Mouse (Mus musculus): ENCODE data around the gene Aurkb.
A peak's percentile ranks its signal among the peaks of the same experiment; 100 is the strongest.

The Aurkb gene

DNA sequence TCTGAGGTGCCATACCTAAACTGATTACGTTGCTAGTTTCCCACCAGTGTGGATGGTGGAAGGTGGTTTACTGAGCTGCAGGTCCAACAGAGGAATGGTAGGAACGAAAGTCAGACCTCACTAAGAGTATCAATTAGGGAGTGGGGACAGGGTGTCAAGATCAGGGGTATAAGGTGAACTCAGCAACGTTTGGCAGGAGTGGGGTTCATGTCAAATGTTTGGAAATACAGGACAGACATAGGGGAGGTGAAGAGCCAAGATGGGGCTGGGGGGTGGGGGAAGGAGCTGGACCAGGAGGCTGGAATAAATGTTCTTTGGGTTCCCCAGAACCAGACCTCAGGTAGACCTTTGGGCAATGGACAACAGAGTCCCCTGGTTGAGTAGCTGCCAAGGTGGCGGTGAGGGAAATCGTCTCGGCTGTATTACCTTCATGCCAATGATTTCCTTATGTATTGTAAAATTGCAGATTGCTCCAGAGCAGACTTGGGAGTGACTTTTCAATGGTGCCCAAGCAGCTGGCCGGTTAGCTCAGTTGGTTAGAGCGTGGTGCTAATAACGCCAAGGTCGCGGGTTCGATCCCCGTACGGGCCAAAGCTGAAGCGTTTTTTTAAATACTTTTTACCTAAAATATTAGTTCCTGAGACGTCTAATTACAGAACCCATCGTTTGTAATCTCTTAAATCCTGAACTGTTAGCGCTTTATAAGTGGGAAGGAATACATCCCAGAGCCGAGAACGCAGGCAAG is 8.8 kb upstream of the Aurkb start:
- peak; percentile 82 for DNase-seq (ENCODE audit: low read depth, low spot score)

DNA sequence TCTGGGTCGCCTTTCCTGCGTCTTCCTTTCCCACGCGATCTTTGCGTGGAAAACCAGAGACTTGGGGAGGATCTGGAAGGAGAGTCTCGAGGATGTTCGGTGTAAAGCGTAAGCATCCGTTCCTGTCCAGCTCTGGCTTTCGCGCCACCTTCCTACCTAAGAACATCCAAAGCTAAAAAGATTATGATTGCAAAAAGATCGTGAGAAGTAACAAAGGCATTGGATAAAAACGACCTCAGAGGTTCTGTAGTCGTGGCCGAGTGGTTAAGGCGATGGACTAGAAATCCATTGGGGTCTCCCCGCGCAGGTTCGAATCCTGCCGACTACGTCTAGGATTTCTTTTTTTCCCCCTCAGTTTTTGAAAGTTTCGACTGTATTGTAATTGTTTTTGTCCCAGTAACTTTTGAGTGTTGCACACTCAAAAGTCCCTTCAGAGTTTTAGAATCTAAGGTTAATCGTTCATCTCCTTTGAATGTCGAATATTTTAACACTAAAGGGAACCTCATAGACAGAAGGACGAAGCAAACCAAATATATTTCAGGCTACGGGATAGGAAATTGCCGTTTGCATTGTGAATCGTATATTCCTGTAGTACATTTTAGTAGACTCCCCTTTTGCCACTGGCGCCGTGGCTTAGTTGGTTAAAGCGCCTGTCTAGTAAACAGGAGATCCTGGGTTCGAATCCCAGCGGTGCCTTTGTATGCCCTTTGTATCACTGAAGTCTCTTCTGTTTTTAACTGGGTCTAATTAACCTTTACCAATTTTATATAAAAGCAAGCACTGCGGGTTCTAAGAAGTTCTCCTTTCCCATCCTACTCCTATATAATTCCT is 8.0 kb upstream of the Aurkb start:
- peak; percentile 79 for DNase-seq (ENCODE audit: low read depth, low spot score)

DNA sequence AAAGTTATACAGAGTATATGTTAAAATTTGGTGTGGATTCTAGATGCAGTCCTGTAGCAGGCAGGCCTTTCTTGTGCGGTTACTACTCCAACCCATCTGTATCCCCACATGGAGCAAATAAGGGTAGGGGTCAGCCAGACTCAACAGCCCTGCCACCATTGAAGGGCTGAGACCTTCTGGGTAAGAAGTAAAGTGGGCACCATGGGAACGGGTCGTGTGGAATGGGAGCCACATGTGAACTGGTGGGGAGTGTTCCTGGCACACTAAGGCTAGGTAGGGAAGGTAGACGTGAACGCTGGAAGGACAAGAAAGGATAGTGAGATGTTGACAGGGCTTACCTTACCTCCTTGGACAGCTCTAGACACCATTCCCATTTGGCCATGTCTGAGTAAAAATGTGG is 7.3 kb upstream of the Aurkb start:
- no peak for DNase-seq (ENCODE audit: low read depth, low spot score)

DNA sequence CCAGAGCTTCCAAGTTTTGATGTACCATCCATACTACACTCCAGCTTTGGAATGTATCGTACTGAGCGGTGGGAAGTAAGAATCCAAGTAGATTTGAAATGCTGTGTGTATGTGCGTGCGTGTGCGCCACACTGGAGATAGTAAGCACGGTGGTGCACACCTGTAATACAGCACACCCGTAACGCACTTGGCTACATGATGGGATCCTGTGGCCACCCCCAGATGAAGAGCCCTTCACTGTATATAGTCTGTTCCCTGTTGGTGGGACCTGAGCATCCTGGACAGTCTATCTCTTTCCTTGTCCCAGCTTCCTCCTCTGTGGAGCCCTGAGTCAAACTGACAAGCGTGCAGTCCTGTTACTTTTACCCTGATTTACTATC is 938 bp downstream of the Aurkb start:
- DNase-seq (ENCODE audit: low read depth, low spot score), result no peak

DNA sequence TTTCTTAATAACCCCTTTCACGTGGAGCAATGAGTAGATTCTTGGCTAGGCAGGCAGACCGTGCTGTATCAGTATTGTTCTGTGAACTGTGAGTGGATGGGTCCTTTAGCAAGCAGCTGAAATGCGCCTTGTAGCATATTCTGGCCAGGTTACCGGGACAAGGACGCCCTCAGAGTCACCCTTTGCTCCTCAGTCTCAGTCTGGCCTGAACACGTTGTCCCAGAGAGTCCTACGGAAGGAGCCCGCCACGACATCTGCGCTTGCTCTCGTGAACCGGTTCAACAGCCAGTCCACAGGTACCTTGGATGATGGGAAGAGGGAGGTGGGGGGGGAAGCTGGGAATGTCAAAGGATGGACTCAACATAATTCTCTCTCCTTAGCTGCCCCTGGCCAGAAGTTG is 2.1 kb downstream of the Aurkb start:
- no peak for DNase-seq (ENCODE audit: low read depth, low spot score)

DNA sequence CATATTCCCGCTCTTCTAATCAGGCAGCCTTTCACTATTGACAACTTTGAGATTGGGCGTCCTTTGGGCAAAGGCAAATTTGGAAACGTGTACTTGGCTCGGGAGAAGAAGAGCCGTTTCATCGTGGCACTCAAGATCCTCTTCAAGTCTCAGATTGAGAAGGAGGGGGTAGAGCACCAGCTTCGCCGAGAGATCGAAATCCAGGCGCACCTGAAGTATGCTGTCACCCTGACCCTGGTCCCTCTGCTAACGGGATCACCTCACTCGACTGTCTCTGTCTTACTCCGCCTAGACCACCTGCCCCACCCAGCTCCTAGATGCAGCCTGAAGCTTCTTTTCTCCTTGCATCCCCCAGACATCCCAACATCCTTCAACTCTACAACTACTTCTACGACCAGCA is 2.7 kb downstream of the Aurkb start:
- no peak for DNase-seq (ENCODE audit: low read depth, low spot score)

DNA sequence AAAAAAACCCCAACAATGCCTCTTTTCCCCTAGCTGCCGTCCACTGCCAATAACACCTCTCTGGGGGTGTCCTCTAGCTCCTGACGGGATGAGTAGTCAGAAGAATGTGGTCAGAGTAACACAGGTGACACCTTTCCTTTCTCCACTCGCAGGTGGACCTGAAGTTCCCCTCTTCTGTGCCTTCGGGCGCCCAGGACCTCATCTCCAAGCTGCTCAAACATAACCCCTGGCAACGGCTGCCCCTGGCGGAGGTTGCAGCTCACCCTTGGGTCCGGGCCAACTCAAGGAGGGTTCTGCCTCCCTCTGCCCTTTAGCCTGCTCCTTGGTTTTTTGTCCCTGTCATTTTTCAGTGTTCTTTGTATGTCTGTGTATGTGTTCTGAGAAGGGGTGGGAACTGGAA is 5.3 kb downstream of the Aurkb start:
- no peak for DNase-seq (ENCODE audit: low read depth, low spot score)

DNA sequence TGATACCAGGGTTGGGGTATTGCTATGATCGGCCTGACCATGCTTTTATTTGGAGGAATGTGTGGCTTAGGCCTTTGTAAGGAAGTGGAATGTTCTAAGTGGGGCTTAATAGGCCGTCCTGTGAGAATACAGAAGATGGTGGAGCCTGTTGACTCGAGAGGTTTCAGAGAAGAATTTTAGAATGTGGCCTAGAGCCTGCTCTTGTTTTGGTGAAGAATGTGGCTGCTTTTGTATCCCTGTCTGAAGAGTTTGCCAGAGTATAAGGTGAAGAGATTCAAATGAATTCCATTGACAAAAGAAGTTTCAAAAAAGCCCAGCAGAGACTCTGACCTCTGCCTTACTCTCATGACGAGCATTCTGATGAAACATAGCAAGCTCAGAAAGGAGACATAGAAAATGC is 6.3 kb downstream of the Aurkb start:
- no peak for DNase-seq (ENCODE audit: low read depth, low spot score)

DNA sequence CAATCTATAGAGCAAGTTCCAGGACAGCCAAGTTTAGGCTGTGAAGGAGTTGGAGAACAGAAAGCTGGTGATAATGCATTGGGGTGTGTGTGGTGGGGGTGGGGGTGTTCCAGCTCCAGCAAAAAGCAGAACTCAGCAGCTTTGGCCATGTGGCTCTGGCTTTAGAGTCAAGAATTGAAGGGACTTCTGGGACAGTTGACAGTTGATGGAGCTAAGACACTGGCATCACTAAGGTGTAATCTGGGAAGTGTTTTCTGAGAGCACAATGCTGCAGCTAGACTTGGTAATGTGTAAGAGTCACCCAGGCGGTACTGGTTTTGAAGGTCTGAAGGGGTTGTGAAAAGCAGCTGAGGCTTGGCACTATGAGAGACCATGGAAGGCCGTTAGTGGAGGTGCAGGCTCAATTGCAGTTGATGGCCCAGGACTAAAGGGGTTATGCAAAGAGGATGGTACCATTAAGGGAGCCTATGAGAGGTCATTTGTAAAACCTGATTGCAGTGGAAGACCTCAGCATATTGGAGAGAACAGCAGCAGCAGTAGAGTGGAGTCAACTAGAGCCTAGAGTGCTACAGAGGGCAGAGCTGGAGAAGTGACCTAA is 7.5 kb downstream of the Aurkb start:
- no peak for DNase-seq (ENCODE audit: low read depth, low spot score)

DNA sequence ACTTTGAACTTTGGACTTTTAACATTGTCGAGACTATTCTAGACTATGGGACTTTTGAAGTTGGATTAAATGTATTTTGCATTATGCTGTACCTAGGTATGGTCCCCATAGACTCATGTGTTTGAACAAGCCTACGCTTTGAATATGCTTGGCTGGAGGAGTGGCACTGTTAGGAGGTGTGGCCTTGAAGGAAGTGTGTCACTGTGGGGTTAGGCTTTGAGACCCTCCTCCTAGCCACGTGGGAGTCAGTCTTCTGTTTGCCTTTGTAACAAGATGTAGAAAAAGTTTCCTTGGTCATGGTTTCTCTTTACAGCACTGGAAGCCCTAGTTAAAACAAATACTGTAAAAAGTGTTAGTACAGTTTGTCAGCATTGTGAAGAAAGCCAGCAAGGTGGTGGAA is 8.4 kb downstream of the Aurkb start:
- DNase-seq (ENCODE audit: low read depth, low spot score), result no peak

DNA sequence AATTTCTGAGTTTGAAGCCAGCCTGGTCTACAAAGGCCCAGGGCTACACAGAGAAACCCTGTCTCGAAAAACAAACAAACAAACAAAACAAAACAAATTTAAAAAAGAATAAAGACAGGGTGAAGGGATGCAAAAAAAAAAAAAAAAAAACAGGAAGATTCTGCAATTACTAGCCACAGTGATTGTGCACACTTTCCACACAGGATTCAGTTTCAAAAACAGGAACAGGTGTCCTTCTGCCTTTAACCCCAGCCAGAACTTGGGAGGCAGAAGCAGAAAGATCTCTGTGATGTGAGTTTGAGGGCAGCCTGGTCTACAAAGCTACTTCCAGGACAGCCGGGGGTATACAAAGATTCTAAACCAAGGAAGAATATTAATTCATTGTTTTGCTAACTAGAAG is 12.8 kb downstream of the Aurkb start:
- no peak for DNase-seq (ENCODE audit: low read depth, low spot score)

DNA sequence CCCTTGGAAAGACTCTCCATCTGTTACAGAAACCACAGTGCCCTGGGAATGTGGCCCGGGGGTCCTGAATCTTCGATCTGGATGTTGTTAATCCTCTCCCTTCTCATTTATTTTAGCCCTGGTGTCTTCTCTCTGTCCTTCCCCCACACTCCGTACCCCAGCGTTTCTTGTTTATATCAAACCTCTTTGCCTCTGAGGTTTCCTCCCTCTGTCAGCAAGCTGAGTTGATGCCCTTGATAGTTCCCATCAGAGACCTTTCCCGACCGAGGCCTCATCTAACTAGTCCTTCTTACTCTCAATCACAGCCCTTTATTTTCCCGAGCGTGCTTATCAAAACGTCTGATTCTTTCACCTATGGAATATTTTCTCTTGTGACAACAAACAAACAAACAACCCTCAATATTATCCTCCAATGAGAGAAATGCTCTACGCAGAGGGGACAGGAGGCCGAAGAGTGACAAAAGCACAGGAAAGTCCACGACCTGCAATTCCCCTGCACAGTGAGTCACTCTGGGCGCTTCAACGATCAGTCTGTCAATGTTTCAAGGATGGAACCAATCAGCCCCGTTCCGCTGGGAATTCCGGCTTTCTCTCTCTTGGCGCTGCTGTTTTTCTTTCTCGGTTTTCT is 13.4 kb downstream of the Aurkb start:
- DNase-seq (ENCODE audit: low read depth, low spot score), result no peak

DNA sequence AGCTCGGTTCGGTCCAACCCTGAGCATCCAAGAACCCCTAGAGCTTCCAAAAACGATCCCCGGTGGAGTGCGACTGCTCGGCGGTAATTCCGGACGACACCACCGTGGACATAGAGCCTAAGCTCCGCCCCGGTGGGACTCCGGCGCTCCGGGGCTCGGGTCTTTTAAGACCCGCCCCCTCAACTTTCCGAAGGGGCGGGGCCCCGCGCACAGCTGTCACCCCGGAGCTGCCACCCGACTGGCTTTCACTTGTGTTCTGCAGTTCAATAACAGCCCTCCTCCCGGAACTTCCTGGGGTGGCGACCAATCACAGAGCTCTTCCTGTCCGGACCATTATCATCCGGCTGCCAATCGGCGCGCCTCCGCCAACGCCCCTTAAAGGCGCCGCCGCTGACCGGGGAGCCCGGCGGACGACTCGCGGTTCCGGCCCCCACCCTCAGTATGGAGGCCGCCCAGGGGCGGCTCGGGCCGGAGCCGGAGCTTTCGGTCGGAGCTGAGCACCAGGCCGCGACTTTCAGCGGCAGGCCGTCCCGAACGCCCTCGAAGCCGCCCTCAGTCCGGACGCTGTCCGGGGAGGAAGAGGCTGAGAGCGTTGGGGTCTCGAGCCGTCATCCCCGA is 14.0 kb downstream of the Aurkb start, which contains the start of gene Borcs6:
Gene Borcs6 (plus strand): TSS at position 361 of the 618 bp plus-strand sequence.
- DNase-seq (ENCODE audit: low read depth, low spot score), result peak; percentile 90

DNA sequence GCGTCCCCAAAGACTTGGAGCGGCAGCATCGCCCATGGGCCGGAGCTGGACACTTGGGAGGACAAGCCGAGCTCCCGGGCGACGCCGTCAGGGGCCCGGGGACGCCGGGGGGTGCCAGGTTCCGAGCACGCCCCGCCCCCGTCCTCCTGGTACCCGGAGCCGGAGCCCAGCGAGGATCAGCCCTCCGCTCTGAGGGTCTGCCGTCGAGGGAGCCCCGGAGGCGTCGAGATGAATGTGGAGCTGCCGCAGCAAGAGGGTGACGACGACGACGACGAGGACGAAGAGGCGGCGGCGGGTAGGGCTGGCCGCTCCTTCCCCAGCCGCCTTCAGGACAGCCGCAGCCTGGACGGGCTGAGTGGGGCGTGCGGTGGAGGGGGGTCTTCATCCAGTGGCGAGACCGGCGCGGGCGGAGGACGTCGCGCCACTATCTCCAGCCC is 14.5 kb downstream of the Aurkb start:
- DNase-seq (ENCODE audit: low read depth, low spot score), result no peak

DNA sequence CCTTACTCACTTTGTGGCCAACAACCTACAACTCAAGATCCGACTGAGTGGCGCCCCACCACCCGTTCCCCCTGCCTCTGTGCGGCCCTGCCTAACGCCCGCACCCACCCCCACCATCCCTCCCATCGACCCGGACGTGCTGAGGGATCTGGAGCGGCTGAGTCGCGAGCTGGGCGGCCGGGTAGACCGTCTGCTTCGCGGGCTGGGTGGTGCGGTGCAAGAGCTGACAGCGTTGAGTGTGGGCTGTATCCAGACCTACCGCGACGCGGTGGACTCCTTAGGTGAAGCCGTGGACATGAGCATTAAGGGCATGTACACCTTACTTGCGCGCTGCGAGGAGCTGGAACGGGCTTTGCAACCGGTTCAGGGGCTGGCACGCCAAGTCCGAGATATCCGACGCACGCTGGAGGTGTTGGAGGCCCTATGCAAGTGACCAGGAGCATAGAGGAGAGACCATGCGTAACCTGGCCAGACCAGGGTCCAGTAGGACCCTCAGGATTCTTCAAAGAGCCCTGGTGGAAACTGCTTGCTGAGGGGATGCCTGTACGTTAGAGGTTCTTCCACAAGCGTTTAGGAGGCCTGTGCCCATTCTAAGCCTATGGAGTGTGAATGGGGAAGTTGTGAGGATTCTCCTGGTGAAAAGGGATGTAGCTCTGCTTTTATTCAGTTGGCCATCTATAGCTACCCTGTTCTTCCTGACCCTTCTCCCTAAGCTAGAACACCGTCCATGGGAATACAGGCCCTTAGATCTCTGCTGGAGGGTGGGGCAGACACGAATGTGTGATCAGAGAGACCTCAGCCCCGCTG is 15.2 kb downstream of the Aurkb start:
- no peak for DNase-seq (ENCODE audit: low read depth, low spot score)

DNA sequence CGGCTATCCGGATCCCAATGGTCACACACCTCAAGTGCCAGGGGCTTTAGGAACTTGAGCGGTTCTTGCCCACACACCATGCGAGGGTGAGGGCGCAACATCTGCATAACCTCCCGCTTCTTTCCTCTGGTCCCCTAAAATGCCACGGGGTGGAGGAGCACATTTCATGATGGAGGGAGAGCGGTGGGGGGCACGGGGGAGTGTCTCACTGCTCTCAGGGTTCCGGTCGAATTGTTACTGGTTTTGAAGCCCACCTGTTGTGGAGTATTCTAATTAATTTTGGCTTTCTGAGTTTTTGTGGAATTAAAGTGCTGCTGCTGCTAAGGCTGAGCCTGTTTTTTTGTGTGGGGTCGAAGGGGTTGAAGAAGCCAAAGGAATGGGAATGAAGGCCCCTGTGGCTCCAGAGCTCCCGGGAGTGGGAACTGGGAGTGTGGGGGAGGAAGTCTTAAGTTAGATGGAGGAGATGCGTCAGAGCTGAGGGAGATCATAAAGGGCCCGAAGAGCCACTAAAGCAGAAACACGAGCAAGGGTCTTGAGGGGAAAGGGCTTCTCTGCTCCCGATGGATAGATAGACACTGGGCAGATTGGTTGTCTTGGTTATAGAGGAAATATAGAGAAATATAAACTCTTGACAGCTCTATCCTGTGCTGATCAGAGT is 15.9 kb downstream of the Aurkb start:
- no peak for DNase-seq (ENCODE audit: low read depth, low spot score)

DNA sequence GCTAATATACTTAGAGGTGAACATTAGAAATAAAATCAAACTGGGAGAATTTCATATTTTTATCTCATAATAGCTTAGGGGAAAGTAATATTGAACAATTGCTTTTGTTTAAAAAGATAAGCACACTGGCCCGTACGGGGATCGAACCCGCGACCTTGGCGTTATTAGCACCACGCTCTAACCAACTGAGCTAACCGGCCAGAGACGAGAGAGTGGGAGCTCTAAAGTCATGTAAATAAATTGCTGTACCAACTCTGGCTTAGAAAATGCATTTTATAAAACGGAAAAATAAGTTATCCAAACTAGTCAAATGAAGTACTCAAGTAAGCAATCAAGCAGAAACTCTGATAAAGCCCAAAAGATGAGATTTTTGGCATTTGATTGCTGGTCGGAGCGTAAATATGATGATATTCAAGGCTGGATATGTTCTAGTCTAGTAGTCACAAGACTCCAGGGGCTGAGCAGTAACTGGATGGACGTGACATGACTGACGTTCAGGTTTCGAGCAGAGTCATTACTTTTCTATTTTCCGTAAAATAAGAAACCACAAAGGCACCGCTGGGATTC is 16.8 kb downstream of the Aurkb start:
- DNase-seq (ENCODE audit: low read depth, low spot score), result no peak

DNA sequence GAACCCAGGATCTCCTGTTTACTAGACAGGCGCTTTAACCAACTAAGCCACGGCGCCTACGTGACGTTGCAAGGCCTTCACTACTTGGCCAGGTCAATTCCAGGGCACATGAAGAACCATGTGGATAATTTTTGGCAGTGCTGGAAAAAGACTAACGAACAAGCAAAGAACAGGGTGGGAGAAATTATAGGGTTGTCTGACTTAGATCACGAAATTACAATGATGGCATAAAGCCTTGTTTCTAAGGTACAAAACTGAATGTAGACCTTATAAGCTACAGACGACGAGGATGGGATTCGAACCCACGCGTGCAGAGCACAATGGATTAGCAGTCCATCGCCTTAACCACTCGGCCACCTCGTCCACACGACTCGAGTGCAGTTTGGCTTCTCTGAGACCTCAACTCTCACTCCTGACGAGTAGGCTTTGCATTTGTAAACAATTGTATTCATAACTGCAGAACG is 17.3 kb downstream of the Aurkb start:
- peak; percentile 87 for DNase-seq (ENCODE audit: low read depth, low spot score)

DNA sequence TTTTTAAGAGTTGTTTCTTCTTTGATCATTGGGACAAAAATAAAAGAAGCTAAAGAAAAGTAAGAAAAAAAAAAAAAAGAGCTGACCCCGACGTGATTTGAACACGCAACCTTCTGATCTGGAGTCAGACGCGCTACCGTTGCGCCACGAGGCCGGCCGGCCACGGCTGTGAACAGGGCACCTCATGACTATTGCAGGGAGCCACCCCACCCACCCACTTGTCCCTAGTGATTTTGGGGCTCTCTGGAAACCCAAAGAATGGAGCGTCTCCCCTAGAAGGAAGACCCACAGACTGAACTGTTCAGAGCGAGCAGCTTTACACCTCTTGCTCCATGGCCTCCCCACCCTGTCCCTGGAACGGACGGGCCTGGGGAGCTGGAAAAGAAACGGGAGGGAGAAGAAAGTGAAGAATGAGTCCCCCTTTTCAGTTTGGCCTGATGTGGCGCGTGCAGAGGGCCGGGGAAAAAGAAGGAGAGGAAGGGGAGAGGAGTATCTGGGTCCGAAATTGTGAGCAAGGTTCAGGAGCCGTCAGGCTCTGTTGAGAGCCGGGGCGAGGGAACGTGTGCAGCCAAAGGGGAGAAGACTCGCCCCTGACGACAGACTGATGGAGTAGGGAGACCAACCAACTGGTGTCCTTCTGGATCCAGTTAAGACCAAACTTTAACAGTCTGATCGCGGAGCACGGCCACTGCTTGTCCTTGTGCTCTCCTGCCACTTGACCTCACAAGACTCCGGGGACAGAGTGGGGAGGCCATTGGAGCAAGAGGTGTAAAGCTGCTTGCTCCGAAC is 18.2 kb downstream of the Aurkb start:
- no peak for DNase-seq (ENCODE audit: low read depth, low spot score)
